Mouse (Mus musculus) erythroblast, adult 5-6 weeks (primary cell): Measurements from ENCODE around the gene Krtap4-2. TPM values are rescaled to one million over a fixed set of nuclear protein-coding genes. Genes with fewer than 3 reads are reported as not detected.
"Not testable (repeated sequence)": the region's sequence is repeated elsewhere in the genome, so short reads cannot be mapped to it uniquely, and the experiment has no call there.

Source experiments
- ATAC-seq: replicated peaks from 2 replicates; pipeline ENCODE4 v1.8.0; 2016; ENCODE audit warnings: moderate number of reproducible peaks, mild to moderate bottlenecking, moderate TSS enrichment, inconsistent platforms; ENCODE audit not compliant: poor library complexity, low FRiP score, severe bottlenecking
- total RNA-seq, 2 experiments: library from RNA; stranded (forward) in 1 of 2; stranded (reverse) in 1 of 2; fragments of 150-400 nt in 1 of 2; fragments of 200-764, 138-1000 nt in 1 of 2; gene quantifications; 2 replicates each; pipeline versions ENCODE4 v1.2.3 to v1.2.4; 2015 to 2017; ENCODE audit warnings: low replicate concordance in 2 of 2

Gene Krtap4-2
- total RNA-seq (2015; ENCODE audit: low replicate concordance) = not detected in 2 replicates
- not detected in 2 replicates for total RNA-seq (2017; ENCODE audit: low replicate concordance)

DNA sequence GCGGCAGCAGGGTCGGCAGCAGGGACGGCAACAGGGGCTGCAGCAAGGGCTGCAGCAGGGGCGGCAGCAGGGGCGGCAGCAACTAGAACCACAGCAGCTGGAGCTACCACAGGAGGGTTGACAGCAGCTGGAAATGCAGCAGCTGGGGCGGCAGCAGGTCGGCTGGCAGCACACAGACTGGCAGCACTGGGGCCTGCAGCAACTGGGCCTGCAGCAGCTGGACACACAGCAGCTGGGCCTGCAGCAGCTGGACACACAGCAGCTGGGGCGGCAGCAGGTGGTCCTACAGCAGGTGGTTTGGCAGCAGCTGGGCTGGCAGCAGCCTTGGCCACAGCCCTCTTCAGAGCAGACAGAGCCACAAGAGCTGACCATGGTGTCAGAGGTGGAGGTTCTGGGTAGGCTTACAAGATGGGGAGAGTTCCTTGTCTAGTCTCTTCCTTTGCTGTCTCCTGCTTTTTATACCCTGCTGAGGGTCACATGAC, at the start of gene Krtap4-2:
Gene Krtap4-2 (minus strand): TSS at position 432 of the 482 bp plus-strand sequence.
- ATAC-seq = no peak

DNA sequence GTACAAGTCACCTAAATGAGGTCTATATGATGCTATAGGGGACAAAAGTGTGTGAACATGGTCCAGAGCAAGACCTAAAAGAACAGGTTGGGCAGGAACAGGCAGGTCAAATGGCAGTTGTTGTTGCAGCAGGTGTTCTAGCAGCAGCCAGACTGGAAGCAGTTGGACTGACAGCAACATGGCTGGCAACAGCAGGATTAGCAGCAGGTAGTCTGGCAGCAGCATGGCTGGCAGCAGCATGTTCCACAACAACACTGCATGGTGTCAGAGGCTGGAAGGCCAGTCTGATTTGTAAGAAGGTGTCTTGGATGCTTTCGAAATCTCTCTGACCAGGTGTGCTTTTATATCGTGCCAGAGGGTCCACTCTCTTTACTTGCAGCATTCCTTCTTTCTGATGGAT, 48.6 kb upstream of the Krtap4-2 start:
- no peak for ATAC-seq

DNA sequence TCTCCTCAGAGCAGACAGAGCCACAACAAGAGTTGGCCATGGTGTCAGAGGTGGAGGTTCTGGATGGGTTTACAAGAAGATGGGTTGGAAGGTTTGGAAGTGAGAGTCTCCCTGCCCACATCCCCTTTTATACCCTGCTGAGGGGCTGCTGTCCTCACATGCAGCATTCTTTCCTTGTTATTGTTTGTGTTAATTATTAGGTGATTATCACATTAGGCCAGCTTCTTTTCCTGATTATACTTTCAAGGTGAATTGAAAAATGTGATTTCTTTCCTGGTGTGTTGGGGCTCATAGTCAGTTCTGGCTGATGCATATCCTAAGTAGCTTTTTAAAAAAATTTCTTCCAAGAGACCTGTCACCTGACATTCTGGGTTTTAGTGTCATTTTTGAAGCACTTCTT, 31.0 kb upstream of the Krtap4-2 start, which contains the start of gene Krtap4-6:
Gene Krtap4-6 (minus strand): TSS at position 101 of the 400 bp plus-strand sequence.
- ATAC-seq = no peak

DNA sequence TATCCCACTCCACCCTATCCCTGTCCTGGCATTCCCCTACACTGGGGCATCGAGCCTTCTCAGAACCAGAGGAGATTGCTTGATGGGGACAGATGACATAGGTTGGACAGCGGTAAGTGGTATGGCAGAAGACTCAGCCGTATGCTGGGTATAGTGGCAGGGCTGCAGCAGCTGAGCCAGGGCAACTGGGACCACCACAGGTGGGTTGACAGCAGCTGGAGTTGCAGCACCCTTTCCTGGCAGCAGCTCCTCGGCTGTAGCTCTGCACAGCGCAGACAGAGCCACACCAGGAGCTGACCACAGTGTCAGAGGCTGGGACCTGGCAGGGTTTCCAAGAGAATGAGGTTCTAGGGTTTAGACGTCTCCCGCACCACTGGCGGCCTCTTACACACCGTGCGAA, 27.9 kb upstream of the Krtap4-2 start:
- no peak for ATAC-seq

DNA sequence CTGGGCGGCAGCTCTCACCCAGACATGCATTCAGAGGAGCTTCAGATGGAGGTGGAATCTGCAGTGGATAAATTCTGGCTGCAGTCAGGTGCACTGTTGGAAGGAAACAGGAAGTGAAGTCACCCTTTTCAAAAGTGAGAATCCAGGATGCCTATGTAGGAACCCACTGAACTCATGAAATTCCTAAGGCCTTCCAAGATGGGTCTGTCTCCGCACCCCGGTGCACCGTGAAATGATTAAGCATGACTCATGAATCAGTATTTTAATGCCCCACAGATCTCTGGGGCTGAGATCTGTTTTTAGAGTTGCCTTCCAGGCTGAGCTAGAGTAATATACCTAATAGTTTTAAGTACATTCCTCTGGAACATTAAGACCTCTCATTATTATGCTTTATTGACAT, 24.4 kb upstream of the Krtap4-2 start:
- no peak for ATAC-seq

DNA sequence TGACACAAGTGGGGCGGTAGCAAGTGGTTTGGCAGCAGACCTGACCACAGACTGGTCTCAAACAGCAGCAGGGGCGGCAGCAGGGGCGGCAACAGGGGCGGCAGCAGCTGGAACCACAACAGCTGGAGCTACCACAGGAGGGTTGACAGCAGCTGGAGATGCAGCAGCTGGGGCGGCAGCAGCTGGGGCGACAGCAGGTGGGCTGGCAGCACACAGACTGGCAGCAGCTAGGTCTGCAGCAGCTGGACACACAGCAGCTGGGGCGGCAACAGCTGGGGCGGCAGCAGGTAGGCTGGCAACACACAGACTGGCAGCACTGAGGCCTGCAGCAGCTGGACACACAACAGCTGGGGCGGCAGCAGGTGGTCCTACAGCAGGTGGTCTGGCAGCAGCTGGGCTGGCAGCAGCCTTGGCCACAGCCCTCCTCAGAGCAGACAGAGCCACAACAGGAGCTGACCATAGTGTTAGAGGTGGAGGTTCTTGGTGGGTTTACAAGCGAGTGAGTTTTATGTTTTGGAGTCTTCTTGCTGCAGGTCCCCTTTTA, 23.7 kb upstream of the Krtap4-2 start, which contains the start of gene Gm11563:
Gene Gm11563 (minus strand): TSS at position 494 of the 544 bp plus-strand sequence.
- not testable (repeated sequence) for ATAC-seq

DNA sequence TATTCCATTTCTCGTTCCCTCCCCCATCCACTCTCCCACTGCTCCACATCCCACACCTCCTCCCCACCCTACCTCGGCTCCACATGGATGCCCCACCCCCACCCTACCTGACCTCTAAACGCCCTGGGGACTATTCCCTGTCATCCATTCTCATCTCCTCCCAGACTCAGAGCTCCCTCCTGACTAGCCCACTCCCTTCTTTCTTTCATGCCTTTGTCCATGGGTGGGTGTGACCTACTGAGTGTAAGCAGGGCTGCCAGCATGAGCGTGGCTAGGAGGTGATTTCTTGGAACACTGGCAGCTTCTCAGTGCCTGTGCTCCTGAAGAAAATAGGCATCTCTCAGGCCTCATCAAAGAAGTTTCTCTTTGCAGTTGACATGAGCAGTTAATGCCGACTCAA, 22.2 kb upstream of the Krtap4-2 start:
- ATAC-seq = no peak

DNA sequence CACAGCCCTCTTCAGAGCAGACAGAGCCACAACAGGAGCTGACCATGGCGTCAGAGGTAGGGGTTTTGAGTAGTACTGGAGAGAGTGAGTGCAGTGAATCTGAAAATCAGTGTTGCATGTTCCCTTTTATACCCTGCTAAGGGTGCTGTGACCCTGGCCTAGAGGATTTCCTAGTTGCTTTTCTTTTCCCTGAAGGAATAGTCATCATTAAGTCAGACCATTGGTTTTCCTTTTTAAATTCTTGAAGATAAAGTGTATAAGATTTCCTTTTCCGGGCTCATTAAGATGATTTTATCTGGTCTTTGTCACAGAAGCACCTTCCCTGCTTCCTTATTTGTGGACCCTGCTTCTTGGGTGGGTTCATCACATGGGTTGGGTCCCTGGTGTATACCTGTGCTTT, 15.3 kb upstream of the Krtap4-2 start, which contains the start of gene Gm11555:
Gene Gm11555 (minus strand): TSS at position 101 of the 400 bp plus-strand sequence.
- ATAC-seq = no peak

DNA sequence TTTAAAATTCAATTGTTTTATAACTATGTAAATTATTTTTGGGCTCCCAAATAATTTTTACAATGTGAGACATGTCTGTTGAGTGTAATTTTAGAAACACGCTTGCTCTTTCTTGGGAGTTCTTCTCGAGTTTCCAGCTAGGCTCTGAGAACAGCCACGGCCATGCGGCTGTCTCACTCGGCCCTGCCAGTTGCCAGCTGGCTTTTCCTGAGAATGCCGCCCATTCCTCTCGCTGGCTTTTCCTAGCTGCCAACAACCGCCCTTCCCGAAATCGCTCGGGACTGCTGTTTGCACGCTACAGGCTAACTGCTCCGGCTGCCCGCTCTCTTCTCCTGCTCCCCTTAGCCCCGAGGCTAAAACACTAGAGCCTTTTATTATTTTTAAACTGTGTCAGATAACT, 11.6 kb upstream of the Krtap4-2 start:
- ATAC-seq = no peak

DNA sequence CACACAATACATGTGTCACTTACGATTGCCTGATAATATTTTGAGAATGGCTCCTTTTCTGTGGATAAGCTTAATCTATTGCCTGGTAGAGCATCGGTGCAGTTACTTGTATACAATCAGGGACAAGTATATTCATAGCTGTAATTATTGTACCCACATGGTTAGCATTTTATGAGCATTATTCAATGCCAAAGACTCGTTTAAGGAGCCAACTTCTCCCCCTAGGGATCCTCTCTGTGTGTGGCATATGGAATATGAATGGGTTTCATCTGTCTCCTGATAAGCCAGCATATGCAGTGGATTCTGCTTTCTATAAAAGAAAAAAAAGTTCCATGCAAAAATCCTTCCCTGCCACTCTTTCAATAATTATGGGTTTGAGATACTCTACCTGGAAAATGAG, 9.5 kb upstream of the Krtap4-2 start:
- no peak for ATAC-seq

DNA sequence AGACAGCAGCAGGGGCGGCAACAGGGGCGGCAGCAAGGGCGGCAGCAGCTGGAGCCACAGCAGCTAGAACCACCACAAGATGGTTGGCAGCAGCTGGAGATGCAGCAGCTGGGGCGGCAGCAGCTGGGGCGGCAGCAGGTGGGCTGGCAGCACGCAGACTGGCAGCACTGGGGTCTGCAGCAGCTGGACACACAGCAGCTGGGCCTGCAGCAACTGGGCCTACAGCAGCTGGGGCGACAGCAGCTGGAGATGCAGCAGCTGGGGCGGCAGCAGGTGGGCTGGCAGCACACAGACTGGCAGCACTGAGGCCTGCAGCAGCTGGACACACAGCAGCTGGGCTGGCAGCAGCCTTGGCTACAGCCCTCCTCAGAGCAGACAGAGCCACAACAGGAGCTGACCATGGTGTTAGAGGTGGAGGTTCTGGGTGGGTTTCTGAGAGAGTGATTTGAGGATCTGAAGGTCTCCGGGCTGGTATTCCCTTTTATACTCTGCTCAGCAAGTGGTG, 8.8 kb upstream of the Krtap4-2 start, which contains the start of gene Krtap4-7:
Gene Krtap4-7 (minus strand): TSS at position 455 of the 505 bp plus-strand sequence.
- not testable (repeated sequence) for ATAC-seq

DNA sequence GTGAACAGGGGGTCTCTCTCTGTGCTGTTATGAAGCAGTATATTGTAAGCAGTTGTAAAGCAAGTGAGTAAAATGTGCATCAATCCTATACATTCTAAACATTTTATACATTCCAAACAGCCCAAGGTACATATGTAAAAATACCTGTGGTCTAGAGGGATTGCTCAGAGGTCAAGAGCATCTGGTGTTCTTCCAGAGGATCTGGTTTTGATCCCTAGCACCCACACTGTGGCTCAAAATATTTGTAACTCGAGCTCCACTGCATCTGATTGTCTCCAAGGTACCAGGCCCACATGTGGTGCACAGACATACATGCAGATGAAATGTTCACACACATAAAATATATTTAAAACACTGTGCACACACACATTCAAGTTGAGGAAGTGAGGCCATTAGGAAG, 6.0 kb upstream of the Krtap4-2 start:
- ATAC-seq = no peak

DNA sequence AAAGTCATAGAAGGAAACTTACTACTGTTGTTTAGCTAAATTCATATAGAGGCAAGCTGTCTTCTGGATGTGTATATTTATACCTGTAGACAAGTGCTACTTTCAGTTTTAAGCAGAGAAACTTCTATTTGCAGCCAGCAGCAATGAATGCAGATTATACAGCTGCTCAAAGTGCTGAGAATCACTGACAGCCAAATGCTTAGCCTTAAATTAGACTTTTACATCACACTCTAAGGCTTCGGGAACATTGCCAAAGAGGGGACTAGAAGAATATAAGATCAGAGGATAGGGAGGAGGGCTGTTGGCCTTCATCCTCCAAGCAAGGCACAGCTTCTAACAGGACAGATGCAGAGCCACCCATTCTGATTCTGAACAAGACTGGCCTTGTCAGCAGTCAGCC, 2.2 kb upstream of the Krtap4-2 start:
- ATAC-seq = no peak

DNA sequence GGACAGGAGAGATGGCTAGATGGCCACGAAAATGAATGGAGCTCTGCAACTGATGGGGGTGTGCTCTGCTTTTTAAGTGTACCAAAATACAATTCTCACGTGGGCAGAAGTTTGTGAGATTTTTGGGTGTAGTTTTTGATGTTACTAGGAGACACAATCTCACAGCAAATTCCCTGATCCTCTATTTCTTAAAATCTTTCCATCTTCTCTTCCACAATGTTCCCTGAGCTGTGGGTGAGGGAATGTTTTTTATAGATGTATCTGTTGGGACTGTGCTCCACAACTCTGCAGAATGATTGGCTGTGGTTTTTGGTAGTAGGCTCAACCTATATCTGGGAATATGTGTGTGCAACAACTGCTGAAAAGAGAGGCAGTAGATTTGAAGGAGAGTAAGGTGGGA, 1.6 kb downstream of the Krtap4-2 start:
- no peak for ATAC-seq

DNA sequence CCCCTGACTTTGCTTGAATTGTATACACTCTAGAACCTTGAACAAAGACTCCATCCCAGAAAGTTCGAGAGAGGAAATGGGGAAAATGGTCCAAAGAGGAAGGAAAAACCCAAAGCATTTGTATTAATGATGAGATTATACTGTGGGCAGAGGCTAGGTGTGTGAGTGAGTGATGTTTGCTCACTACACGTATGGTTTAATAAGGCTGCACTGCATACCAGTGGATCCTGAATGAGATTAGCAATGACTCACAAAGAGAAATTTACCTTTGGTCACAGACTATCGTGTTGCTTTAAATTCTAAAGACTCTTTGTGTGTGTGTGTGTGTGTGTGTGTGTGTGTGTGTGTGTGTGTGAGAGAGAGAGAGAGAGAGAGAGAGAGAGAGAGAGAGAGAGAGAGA, 4.0 kb downstream of the Krtap4-2 start:
- ATAC-seq = no peak

DNA sequence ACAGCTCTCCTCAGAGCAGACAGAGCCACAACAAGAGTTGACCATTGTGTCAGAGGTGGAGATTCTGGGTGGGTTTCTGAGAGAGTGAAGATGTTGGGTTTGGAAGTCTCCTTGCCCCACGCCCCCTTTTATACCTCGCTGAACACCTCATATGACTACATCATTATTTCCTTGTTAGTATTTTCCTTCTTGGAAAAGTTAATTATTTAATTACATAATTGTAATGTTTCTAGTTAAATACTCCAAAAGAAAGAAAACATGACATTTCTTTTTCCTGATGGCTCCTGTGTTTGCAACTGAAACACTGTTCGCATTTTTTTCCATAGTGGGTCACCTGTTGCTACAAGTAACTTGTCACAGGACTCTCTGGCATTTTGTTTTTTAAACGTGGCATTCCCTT, 6.7 kb downstream of the Krtap4-2 start, which contains the start of gene Krtap4-1:
Gene Krtap4-1 (minus strand): TSS at position 101 of the 400 bp plus-strand sequence.
- no peak for ATAC-seq

DNA sequence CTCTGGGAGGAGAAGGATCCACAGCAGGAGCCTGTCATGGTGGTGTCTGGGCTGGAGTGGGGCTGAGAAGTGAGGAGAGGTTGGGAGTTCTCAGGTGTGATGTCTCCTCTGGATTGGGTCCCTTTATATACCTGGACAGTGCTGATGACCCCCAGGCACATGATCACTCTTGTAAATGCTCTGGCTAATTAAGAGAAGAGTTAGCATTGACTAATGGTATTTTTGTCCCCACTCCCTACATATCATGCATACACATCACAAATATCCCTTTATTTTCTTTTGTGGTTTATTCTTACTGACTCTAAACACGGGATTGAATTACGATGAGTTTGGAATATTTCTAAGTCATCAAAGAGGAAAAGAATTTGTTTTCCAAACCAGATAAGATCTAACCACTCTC, 14.5 kb downstream of the Krtap4-2 start, which contains the start of gene Gm11562:
Gene Gm11562 (minus strand): TSS at position 101 of the 400 bp plus-strand sequence.
- ATAC-seq = no peak

DNA sequence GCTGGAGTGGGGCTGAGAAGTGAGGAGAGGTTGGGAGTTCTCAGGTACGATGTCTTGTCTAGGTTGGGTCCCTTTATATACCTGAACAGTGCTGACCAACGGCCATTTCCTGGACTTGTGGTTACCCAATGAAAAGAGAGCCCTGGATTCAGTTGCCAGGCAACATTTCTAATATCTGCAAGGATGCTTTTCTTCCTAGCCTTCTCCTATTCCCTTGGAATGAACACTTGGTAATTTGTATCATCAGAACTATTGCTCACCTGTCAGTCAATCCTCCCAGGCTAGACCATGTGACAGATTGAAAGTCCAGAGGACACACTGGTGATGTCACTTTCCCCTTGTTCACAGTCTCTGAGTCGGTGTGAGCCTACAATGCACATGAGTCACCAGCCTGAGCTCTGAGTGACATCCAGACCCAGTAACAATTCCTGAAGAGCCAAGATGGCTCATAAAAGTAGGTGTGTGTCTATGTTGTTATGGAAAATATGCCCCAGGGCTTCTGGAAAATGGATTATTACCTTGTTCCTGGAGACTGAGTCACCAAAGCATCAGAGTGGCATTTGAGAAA, 20.0 kb downstream of the Krtap4-2 start, which contains the start of gene Krtap2-4:
Gene Krtap2-4 (minus strand): TSS at position 51 of the 568 bp plus-strand sequence.
- no peak for ATAC-seq

DNA sequence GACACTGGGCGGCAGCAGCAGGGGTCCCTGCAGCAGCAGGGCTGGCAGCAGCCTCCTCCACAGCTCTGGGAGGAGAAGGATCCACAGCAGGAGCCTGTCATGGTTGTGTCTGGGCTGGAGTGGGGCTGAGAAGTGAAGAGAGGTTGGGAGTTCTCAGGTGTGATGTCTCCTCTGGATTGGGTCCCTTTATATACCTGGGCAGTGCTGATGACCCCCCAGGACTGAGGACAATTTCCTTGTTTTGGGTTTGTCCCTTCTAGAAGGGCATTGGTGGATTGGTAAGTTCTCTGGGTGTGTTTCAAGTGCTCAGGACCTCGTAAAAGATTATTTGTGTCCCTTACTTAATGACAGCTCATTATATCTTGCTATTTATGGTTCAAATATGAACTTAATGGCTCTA, 24.8 kb downstream of the Krtap4-2 start, which contains the start of gene Gm11937:
Gene Gm11937 (minus strand): TSS at position 101 of the 400 bp plus-strand sequence.
- not testable (repeated sequence) for ATAC-seq

DNA sequence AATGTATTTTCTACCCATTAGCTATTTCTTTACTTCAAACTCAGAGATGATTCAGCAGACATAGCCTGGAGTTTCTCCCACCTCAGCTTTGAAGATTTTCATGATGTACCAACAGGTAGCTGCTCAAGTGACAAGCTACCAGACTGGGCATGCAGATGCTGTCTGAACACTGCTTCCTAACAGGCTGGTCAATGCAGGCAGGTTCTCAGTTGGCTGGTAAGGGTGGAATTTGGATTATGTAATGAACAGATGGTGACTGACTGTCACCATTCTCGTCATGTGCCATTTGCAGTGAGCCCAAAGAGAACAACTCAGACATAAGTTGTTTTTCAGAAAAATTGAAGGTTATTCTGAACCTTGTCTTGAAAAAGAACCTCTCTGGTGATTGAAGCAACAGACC, 25.8 kb downstream of the Krtap4-2 start:
- no peak for ATAC-seq

DNA sequence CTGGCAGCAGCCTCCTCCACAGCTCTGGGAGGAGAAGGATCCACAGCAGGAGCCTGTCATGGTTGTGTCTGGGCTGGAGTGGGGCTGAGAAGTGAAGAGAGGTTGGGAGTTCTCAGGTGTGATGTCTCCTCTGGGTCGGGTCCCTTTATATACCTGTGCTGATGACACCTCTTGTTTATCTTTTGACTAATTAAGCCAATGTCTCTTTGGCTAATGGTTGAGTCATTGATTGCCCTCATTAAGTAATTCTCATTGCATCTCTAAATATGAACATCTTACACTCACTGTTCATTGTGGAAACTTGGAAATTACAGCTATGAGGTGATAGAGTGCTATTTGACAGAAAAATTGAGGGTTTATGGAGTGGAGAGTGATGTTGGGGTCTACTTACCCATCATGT, 31.7 kb downstream of the Krtap4-2 start, which contains the start of gene Gm11938:
Gene Gm11938 (minus strand): TSS at position 101 of the 400 bp plus-strand sequence.
- not testable (repeated sequence) for ATAC-seq
